ENCODE assay signal across 12 mouse cellular contexts in the genomic region with DNA sequence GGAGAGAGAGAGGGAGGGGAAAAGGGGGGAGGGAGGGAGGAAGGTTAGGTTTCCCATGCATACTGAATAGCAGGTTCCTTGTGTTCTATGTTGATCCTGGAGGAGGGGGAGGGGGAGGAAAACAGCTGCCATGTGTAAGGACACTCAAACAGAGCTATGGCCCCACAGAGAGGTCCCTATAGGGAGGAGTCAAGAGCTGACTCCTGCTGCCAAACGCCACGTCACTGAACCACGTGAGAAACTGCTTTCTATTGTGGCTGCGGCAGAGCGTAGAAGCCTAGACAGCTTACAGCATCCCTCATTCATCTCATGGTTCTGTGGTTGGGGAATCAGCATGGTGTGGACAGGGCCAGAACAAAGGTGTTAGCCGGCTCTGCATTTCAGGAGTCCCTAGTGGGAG. TPM values are rescaled to one million over a fixed set of nuclear protein-coding genes. Genes with fewer than 3 reads are reported as not detected.
A peak's percentile ranks its signal among the peaks of the same experiment; 100 is the strongest.
DNase-seq lines count a peak whose midpoint lies in the region; ATAC-seq lines count a peak whose summit lies in the region.
"Had no signal": no experiment of that assay in that cellular context is flagged by ENCODE, and none has a peak within 500 bp of the region (broad histone marks: within the 10 kb centered on the region; RNA-seq: fewer than 3 reads in every experiment).

No protein-coding gene starts in this region.

- H3K4me2 ChIP-seq in forebrain, embryonic 13.5 days = no peak overlapping the region
- H3K4me2 ChIP-seq: embryonic facial prominence, embryonic 15.5 days; intestine, embryonic 15.5 days; liver, embryonic 15.5 days had no signal

- DNase-seq in ES-CJ7 (ENCODE audit: low read depth, low spot score) = peak; percentile 59
- peak; percentile 82 for DNase-seq in MN1 (ENCODE audit: low spot score)
- peak; percentile 35 for DNase-seq in midbrain, embryonic 10.5 days (ENCODE audit: low spot score)
- no peak for DNase-seq in gastrocnemius, postnatal 10 days
- DNase-seq in thymus, postnatal 0 days (ENCODE audit: low spot score) = no peak
- DNase-seq in gastrocnemius, postnatal 14 days = no peak
- DNase-seq: heart, adult 2 months had no signal

- H3K4me1 ChIP-seq in forebrain, embryonic 13.5 days = peaks cover 18% of the 10 kb centered on the region
- H3K4me1 ChIP-seq in midbrain, embryonic 10.5 days = peaks cover 35% of the 10 kb centered on the region
- H3K4me1 ChIP-seq: intestine, embryonic 15.5 days; liver, embryonic 15.5 days had no signal

- H3K4me3 ChIP-seq in forebrain, embryonic 13.5 days = no peak overlapping the region
- no peak overlapping the region for H3K4me3 ChIP-seq in midbrain, embryonic 10.5 days
- H3K4me3 ChIP-seq: embryonic facial prominence, embryonic 15.5 days; heart, adult 2 months; intestine, embryonic 15.5 days; liver, embryonic 15.5 days had no signal

- peak; percentile 89 for ATAC-seq in forebrain, embryonic 13.5 days
- ATAC-seq: intestine, embryonic 15.5 days had no signal

- intact Hi-C loops in gastrocnemius, postnatal 14 days (cut with DNase I; ENCODE audit: low total_unique reads) = no loop called here

- no peaks in the 10 kb centered on the region for H3K9me3 ChIP-seq in forebrain, embryonic 13.5 days (replicated peaks)
- 0 out of 2 replicates have a peak, but pooled peaks cover 3% of the 10 kb centered on the region for H3K9me3 ChIP-seq in midbrain, embryonic 10.5 days (replicated peaks)
- H3K9me3 ChIP-seq: embryonic facial prominence, embryonic 15.5 days; intestine, embryonic 15.5 days; liver, embryonic 15.5 days had no signal

- no peaks in the 10 kb centered on the region for H3K27me3 ChIP-seq in forebrain, embryonic 13.5 days
- H3K27me3 ChIP-seq in midbrain, embryonic 10.5 days (ENCODE audit: low read depth, poor library complexity, severe bottlenecking) = peaks cover 29% of the 10 kb centered on the region
- H3K27me3 ChIP-seq: embryonic facial prominence, embryonic 15.5 days; intestine, embryonic 15.5 days; liver, embryonic 15.5 days had no signal

- no peak overlapping the region for H3K9ac ChIP-seq in forebrain, embryonic 13.5 days
- H3K9ac ChIP-seq: embryonic facial prominence, embryonic 15.5 days; intestine, embryonic 15.5 days; liver, embryonic 15.5 days had no signal

- peak overlapping the region; percentile 46; the same call in 1 of the 2 replicates for H3K27ac ChIP-seq in forebrain, embryonic 13.5 days
- peak overlapping the region; percentile 74 for H3K27ac ChIP-seq in midbrain, embryonic 10.5 days (replicated peaks)
- H3K27ac ChIP-seq: heart, adult 2 months; intestine, embryonic 15.5 days; liver, embryonic 15.5 days had no signal

- WGBS in forebrain, embryonic 13.5 days = 27% methylated on average over 6 of the region's 6 CpGs
- WGBS in midbrain, embryonic 10.5 days = 61% methylated on average over 6 of the region's 6 CpGs

- no peaks in the 10 kb centered on the region for H3K36me3 ChIP-seq in forebrain, embryonic 13.5 days (ENCODE audit: poor library complexity, severe bottlenecking)
- H3K36me3 ChIP-seq in midbrain, embryonic 10.5 days = no peaks in the 10 kb centered on the region
- H3K36me3 ChIP-seq: embryonic facial prominence, embryonic 15.5 days; intestine, embryonic 15.5 days; liver, embryonic 15.5 days had no signal

RNA-seq across cellular contexts. Expression of a gene that starts 52.3 kb away (rescaled TPM):
- polyA plus RNA-seq in forebrain, embryonic 13.5 days (2015; fragmentation: Nextera tagmentation; extraction: Ambion mirVana) = not detected in 2 replicates
- polyA plus RNA-seq in midbrain, embryonic 10.5 days (2016; fragmentation: Nextera tagmentation; extraction: Ambion mirVana) = not detected in 2 replicates
- not detected for total RNA-seq in gastrocnemius, postnatal 10 days (2021)
- not detected in 2 replicates for polyA plus RNA-seq in thymus, postnatal 0 days (2015; fragmentation: Nextera tagmentation; extraction: Ambion mirVana)
- not detected for total RNA-seq in gastrocnemius, postnatal 14 days (2021)
- total RNA-seq: heart, adult 2 months; neutrophil, adult 5-6 weeks had no signal
- polyA plus RNA-seq: embryonic facial prominence, embryonic 15.5 days; heart, adult 2 months; intestine, embryonic 15.5 days; liver, embryonic 15.5 days had no signal

Comparison
In these comparisons a context has a peak if more than half of its experiments do, and no peak if none do; other contexts are left out.
1. DNase-seq: peak in ES-CJ7 (single experiment), MN1 (single experiment) and midbrain, embryonic 10.5 days (single experiment); none in gastrocnemius, postnatal 10 days (single experiment), thymus, postnatal 0 days (single experiment) and gastrocnemius, postnatal 14 days (single experiment).